Mouse (Mus musculus): ENCODE results near the gene Bloc1s1.

Bloc1s1 gene

DNA sequence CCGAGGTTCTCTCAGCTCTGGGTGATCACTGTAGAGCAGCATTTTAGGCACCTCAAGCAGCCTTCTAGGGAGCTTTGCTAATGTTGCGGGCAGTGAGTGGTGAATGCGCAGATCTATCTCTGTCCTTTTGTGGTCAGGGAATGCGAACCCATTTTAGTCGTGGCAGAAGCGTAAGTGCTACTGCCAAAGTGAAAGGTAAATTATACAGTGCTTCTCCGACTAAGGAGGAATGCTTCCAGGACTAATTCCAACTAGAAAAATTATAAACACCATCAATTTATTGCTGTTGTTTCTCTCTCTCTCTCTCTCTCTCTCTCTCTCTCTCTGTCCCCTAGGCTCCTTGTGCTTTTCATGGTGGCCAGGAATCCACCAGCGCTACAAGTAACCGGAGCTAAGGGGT is at the start of gene Bloc1s1:
Gene Bloc1s1 (minus strand): TSS at position 101 of the 400 bp plus-strand sequence.
- no peak for DNase-seq

DNA sequence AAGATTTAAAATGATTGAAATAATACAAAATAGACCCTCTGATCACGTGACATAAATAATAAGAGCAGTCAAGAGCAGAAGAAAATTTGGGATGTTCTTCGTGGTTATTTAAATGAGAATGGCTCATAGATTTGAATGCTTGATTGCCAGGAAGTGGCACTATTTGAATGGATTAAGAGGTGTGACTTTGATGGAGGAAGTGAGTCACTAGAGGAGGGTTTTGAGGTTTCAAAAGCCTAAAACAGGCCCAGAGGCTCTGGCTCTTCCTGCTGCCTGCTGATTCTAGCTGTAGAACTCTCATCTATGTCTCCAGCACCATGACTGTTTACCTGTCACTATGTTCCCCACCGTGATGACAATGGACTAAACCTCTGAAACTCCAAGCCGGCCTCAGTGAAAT is 49.0 kb upstream of the Bloc1s1 start:
- no peak for DNase-seq

DNA sequence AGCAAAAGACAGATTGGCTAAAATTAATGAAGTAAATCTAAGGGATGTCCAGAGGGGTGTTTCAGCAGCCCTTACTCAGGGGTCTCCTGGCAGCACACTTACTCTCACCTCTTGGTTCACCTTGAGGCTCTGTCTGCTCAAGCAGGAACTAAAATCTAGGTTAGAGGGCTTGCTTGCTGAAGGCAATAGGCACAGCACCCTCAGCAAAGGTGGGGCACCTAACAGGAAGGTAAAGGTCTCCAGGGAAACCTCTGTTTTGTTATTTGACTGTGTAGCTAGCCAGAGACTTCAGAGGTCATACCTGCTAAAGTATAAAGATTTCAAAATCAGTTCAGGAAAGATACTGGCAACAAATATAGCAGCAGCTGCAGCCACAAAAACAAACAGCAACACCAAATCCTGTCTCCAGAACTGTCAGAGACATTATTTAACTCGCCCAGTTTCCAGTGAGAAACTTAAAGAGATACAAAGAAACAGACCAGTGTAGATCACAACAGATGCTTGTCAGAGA is 47.0 kb upstream of the Bloc1s1 start:
- no peak for DNase-seq

DNA sequence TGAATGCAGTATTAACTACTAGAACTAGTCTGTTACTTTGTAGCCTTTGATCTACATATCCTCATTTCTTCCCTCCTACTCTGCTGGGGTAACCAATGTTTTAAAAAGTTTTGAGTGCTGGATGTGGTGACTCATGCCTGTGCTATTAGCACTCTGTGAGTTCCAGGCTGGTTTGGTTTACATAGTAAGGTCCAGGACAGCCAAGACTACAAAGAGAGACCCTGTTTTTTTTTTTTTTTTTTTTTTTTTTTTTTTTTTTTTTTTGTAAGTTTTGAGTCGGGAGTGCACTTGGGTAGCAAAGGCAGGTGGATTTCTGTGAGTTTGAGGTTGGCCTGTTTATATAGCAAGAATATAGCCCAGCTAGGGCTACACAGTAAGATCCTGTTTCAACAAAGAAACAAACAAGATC is 44.5 kb upstream of the Bloc1s1 start:
- no peak for DNase-seq

DNA sequence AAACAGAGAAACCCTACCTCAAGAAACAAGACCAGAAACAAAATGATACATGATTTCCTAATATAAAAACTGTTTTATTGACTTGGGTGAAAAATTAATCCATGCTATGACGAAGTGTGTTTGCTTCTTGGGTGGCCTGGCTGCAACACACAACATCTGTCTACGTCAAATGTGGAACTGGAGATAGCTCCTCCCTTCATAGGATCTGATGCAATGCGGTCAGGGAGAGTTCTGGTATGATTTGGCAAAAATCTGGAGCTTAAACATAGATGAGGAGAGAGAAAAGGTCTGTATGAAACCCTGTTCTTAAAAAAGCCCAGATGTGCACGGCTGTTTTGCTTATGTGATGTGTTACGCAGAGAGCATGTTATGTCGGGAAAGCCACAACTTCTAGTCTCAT is 42.0 kb upstream of the Bloc1s1 start:
- DNase-seq: no peak

DNA sequence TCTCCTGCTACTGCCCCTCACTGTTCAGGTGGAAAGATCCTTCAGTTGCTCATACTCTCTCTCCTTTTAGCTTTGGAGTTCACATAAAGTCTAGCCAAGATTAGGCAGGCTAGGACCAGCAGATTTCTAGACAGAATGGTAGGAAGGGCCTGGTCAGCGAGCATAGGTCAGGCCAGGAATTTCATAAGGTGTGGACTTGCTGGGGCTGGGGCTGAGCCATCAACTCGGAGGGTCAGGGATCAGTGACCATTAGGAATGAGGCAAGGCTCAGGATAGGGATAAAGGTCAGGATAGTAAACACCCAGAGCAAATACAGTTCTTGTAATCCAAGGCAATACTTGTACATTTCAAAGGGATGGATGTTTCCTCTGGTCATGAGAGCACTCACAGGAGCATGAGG is 41.1 kb upstream of the Bloc1s1 start:
- no peak for DNase-seq

DNA sequence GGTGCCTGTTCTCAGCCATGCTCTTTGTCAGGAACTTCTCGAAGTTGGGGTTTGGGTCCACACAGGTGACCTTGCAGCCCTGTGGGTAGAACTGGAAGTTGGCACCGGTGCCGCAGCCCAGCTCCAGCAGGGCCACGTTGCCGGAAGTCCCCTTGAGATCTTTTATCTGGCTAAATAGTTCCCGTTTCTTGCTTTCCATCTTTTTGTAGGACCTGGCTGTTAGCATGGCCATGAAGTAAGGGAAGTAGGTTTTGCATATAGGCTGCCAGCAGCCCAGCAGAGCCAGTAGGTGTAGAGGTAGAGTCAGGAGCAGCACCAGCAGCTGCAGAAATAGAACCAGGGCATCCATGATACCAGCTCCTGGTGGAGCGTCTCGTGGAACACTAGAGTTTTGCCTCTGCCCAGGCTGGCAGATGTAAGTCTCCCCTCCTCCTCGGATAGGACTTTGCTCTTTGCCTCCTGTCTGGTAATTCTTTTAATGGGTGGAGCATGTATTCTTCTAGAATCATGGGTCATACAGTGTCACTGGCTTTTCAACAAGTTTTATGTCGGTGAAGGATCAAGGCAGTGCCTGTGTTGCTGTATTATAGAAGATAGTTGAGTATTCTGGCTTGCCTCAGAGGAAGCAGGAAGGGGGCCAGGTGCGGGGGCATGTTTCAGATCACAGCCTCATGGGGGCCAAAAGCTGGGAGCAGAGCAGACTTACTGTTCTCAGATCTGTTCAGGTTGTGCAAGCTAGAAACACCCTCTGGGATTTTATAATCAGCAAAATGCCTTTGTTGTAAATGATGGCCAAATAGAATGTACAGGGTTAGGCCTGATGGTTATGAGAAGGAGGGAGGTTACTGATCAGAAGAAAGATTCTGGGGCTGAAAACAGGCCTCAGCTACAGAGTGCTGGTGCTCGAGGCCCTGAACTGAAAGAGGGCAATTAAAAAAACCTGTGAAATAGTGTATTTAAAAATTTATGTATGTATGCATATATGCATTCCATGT is 37.1 kb upstream of the Bloc1s1 start, which contains the start of gene Mettl7b:
Gene Mettl7b (minus strand): TSS at position 399 of the 995 bp plus-strand sequence.
- peak; percentile 65 to 76 for DNase-seq

DNA sequence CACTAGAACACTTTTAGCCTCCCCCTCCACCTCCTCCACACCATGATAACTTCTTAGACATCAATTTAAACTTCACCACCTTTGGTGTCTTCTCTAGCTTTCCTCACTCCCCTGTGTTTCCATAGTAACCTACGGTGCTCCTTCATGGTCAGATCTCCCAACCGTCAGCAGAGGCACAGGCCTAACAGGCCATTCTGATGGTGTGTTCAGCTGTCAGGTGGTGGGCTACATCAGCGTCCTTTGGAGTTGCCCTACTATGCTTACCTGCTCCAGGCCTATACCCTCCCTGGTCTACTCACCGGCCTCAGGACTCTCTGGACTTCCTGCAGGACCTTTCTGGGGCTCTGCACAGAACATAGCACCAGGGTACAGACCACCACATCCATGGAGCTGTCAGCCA is 36.3 kb upstream of the Bloc1s1 start:
- no peak for DNase-seq

DNA sequence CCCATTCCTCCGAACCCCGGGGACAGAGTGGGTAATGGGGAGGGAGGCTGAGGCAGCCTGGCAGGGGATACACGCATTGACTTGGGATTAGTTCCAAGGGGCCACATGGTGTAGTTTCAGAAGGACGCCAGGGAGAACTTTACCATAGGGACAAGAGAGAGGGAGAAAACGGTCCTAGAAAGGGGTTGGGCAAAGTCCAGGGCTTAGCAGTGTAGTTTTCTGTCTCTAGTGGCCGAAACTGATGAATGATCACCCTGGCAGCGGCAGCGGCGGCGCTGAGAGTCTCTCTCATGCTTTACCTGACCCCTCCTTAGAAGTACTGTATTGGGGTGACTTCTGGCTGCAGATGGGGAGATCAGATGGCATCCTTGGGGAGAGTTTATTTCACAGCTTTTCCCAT is 34.5 kb upstream of the Bloc1s1 start:
- DNase-seq: no peak

DNA sequence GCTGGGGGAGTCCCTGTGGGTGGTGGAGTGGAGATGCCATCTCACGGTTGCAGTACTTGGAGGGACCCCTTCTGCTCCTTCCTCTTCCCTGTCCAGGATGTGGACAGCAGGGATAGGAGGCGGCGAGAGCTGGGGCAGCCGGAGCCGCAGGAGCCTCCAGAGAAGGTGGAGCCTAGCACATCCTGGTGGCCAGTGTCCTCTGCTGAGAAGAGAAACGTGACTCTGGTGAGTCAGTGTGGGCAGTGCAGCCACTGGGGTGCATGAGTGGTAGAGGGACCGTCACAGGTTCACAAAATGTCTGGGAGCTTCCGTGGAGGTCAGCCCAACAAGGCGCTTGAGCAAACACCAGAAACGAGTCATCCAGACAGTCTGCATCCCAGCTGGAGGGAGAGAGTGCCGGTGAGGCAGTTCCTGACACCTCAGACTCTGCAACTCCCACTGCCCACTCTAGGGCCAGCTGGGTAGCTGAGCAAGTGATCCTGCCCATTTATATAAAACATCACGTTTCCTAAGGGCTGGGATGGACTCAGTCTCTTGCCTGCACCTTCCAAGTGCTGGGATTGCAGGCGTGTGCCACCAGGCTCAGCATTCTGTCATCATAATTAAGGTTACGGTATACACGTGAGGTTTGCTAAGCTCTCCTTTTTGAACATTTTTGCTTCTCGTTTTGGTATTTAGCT is 26.5 kb upstream of the Bloc1s1 start:
- DNase-seq: no peak

DNA sequence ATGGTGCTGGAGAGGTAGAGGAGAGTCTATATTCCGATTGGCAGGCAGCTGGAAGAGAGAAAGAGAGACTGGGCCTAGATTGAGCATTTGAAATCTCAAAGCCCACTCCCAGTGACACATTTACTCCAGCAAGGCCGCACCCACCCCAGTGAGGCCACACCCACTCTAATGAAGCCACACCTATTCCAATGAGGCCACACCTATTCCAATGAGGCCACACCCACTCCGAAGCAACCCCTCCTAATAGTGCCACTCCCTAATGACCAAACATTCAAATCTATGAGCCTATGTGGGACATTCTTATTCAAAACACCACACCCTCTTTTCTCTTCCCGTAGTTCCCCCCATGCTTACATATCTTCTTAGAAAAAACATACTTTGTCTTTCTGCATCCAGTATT is 23.7 kb upstream of the Bloc1s1 start:
- DNase-seq: no peak

DNA sequence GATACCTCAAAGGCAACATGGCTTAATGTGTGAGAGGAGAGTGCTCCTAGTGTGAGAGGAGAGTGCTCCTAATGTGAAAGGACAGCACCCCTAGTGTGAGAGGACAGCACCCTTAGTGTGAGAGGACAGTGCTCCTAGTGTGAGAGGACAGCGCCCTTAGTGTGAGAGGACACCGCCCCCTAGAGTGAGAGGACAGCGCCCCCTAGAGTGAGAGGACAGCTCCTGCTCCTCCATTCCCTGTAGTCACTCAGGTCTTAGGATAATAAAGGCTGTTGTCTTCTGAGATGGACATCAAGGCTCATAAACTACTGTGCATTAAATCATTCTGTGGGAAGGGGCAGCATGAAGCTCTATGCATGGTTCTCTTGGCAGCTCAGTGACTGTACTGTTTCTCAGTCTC is 21.8 kb upstream of the Bloc1s1 start:
- DNase-seq: peak in 1 of 2 experiments; percentile 12

DNA sequence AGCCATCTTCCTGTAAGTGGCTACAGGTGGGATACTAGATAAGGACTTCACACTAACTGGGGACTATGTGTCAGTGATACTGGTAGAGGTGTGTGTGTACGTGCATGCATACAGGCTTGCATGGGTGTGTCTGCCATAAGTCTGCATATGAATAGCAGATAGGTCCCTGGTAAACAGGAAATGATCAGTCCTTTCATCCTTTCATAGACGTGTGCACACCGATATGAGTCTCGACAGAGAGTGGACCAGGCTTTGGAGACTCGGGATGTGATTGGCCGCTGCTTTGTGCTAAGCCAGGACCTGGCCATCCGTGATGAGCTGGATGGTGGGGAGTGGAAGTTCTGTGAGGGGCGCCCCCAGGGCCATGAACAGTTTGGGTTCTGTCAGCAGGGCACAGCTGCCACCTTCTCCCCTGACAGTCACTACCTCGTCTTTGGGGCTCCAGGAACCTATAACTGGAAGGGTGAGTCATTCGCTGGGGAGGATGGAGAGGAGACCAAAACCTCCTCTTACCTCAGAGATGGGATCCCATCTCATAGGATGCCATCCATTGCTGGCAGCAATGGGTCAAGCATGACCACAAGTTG is 16.7 kb upstream of the Bloc1s1 start:
- no peak for DNase-seq

DNA sequence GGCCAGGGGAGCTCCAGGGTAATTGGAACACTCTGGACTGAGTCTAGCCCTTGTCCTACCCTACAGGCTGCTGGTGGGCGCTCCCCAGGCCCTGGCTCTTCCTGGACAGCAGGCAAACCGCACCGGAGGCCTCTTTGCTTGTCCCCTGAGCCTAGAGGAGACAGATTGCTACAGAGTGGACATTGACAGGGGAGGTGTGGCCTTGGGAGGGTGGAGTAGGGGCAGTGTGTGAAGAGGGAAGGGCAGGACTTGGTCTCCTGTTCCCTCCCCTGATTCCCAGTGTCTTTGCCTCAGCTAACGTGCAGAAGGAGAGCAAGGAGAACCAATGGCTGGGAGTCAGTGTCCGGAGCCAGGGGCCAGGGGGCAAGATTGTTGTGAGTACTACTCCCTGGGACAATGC is 15.1 kb upstream of the Bloc1s1 start:
- no peak for DNase-seq

DNA sequence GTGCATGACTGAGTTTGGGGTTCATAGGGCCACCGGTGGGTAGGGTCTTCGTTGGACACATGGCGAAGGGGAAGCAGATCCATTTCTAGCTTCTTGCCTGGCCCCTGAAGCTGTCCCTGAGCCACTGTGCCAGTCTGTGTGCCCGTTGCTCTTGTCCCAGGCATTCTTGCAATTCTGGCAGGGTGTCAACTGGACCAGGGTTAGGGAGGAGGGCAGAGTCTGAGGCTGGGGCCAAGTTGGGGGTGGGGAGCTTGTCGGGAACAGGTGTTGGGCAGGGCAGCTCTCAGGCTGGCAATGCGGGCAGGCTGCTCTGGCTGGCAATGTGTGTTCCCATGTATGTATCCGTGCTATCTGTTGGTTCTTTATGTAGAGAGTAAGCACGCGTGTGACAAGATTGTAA is 14.6 kb upstream of the Bloc1s1 start:
- DNase-seq: no peak

DNA sequence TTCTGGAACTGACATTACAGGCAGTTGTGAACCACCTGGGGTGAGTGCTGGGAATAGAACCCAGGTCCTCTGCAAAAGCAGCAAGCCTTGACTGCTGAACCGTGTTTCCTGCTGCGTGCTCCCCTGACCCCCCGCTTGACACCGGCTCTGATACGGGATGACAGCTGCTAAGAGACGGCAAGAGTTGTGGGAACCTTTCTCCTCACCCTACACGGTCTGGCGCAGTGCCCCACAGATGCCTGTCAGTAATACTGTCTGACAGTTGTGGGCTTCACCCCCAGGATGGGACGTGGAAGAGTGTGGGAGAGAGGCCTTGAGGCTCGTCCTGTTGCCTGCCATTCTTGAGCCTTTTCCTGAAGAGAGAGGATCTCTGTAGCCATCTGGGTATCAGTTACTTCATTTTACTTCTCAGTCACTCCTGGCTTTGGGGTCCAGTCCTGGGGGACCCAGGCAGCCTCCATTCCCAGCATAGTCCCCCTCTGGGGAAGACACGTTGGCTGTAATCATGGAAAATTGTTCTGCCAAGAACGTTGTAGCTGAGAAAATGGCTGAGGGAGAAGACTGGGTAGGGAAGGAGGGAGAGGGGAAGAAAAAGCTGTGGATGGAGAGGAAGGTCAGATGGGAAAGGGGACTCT is 14.0 kb upstream of the Bloc1s1 start:
- DNase-seq: no peak

DNA sequence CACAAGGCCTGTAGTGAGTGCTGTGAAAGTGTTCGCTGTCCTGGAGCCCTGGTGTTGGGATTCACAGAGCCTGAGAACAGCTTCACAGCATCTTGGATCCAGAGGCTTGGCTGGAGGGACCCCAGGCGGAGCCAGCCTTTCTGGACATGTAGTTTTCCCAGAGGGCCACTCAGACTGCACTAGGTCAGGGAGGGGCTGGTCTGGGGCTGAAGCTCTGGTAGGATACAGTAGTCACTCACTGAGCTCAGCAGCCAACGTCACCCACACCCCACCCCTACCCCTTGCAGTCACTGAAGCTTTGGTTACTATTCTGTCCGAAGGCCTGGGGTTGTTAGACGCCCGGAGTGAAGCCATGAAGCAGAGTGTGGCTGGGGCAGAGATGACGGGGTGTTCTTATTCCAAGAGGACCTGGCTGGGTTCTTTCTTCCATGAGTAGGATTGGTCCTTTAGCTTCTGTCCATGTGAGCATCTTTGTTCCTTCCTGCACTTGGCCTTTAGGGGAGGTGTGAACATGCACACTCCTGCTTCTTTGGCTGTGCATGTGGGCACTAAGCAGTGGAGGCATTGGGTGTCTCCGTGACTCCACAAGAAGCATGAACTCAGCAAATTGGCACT is 12.1 kb upstream of the Bloc1s1 start:
- no peak for DNase-seq

DNA sequence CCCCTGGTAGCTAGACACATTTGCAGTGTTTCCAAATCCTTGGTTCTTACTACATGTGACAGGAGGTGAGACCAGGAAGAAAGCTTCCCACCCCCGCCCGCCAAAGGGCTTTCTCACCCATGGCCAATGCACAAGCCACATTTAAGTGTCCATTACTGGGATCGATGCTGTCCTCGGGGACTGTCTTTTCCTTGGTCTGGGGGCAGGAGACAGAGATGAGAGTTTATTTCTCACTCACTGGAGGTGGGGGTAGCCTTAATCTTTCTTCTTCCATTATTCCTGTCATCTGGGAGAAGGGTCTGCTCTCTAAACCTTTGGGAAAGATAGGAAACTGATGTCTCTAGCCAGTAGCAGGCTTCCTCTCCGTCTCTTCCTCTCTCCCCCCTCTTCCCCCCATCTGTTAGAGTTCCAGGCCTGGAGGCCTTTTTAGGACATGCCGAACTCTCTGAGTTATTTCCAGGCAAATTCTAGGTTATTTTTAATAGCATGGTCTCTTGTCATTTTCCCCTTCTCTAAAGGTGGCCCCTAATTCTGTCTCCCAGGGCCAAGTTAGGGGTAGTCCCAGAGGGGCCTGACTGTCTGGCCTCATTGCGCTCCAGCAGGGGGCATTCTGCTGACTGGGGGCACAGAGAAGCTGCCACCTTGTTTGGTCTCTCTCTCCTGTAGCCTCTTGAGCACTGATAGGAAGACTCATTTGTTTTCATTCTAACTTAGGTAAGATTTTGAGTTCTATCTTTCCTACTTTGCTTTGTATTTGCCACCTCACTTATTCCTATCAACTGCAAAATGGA is 11.4 kb upstream of the Bloc1s1 start:
- no peak for DNase-seq

DNA sequence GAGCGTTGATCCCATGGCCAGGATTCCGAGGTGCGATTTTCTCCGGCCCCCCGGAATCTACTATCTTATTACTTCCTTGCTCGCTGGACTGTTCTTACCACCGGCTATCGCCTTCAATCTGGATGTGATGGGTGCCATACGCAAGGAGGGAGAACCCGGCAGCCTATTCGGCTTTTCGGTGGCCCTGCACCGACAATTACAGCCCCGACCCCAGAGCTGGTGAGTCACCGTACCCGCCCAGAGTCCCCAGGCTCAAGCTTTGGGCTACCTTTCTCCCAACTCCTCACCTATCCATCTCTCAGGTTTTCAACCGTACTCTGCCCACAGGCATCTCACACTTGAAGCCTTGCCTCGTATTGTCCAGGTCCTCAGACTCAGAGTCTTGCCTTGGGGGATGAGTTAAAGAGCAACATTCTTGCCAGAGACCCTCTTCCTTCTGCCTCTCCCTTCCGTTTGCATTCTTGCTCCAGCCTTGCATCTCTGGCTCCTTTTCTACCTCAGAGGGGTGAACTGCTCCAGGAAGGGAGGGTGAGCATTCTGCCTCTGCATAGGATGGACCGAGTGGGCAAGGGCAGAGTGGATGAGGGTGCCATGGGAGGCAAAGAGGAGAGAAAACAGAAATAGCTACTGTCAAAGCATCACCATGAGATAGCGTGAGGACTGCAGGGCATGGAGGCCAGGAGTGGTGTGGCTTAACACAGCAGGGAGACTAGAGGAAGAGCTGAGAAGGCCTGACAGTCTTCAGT is 10.3 kb upstream of the Bloc1s1 start:
- no peak for DNase-seq

DNA sequence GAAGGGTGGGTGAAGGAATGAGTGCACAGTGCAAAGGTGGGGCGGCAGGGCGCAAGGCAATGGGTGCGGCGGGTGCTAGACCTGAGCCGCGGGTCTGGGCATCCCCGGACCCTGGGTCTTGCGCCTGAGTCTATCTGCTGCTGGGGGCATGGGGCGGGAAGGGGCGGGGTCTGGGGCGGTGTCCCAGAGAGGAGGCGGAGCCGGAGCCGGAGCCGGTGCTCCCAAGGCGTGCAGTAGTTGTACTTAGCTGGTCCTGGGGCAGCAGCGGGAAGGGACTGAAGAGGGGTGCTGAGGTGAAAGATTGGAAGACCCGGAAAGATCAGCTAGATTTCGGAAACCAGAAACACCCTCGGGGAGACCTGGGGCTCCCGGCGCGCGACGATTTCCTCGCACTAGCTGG is 9.7 kb upstream of the Bloc1s1 start, which contains the start of gene Itga7:
Gene Itga7 (plus strand): TSS at position 245 of the 400 bp plus-strand sequence.
- peak in 1 of 2 experiments; percentile 10 for DNase-seq

DNA sequence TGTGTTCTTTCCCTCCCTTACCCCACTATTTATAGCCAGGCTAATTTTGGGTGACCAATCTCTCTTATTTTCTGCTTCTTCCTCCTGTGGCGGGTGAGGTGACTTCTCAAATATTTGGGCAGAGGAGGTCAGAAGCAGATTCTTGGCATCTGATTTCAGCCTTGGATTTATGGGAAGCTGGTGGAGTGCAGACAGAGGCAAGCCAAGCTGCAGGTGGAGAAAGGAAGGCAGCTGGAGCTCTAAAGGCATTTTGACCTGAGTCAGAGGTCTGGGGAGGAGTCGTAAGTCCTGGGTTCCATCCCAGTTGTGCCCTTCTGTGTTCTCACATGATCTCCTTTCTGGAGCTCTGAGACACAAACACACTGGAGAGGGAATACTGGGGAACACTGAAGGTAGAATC is 7.6 kb upstream of the Bloc1s1 start:
- DNase-seq: no peak

Data from thymus, postnatal 36 days (tissue).